Mouse (Mus musculus) ES-Bruce4 (cell line): Measurements from ENCODE around the gene Scnn1g.

Experiments used
- CTCF ChIP-seq: IDR thresholded peaks from one replicate; pipeline ENCODE4 v1.8.1; 2011; ENCODE audit warnings: low read depth, low read length
- EP300 ChIP-seq: IDR thresholded peaks from 2 replicates; pipeline ENCODE4 v1.6.1; 2011; ENCODE audit warnings: low read depth, low read length; ENCODE audit not compliant: insufficient read depth
- POLR2A ChIP-seq: IDR thresholded peaks from one replicate; pipeline ENCODE4 v1.8.1; 2011; ENCODE audit warnings: low read length; ENCODE audit not compliant: insufficient read depth

- TF ChIP-seq CTCF = no peak
- TF ChIP-seq POLR2A = no peak
- TF ChIP-seq EP300 = no peak
Measured at GRCm38 (mm10) chr7:121785651-121786228, 51.5 kb downstream of the Scnn1g start.
